Mouse (Mus musculus) forelimb bud, embryonic 11.5 days (tissue): ENCODE results near the gene Gstp1.
"Not testable (repeated sequence)": the region's sequence is repeated elsewhere in the genome, so short reads cannot be mapped to it uniquely, and the experiment has no call there.

Source experiments
- DNase-seq: peaks from one replicate; pipeline ENCODE4 v3.0.0-alpha.2; 2012; ENCODE audit warnings: low read depth, low spot score

The Gstp1 gene

GRCm38 (mm10) chr19:4060044-4060898 is 22.5 kb upstream of the Gstp1 start:
- not testable (repeated sequence) for DNase-seq

GRCm38 (mm10) chr19:4059069-4059740 is 21.4 kb upstream of the Gstp1 start, which contains the start of gene Gstp3:
Gstp3 (minus strand) TSS chr19:4059569.
- no peak for DNase-seq

- no peak for DNase-seq
These were observed 20.8 kb upstream of the Gstp1 start for GRCm38 (mm10) chr19:4058581-4058980.

GRCm38 (mm10) chr19:4057962-4058361 is 20.2 kb upstream of the Gstp1 start:
- DNase-seq = no peak

GRCm38 (mm10) chr19:4057389-4057788 is 19.6 kb upstream of the Gstp1 start:
- no peak for DNase-seq

- no peak for DNase-seq
These were observed 18.9 kb upstream of the Gstp1 start for GRCm38 (mm10) chr19:4056727-4057126.

DNA sequence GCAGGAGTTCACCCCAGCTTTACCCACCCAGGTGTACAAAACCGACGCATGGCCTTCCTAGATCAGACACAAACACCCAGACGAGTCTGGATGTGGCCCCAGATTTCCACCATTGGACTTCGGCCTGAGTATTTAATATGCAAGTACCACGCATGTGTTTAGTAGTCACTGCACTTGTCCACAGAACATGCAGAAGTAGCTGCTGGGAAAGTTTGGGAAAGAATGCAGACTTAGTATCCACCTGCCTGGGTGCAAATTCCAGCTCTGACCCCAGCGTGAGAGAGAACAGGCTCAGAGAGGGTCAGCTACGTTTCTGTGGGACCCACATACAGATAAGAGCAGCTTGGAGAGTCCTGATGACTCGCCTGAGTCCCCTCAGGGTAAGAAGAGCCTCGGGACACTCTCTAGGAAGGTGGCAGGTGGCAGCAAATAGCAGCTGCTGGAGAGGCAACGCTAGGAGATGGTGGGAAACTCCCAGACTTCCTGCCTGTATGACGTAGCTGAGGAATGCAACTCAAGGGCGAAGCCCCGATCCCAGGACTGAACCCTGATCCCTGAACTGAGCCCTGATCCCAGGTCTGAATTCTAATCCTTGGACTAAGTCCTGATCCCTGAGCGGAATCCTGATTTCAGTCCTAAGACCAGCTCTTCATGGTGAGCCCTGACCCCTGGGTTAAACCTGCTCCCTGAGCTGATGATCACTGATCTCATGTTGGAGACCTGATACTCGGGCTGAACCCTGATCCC is 18.3 kb upstream of the Gstp1 start:
- DNase-seq = no peak

- DNase-seq = no peak
These were observed 17.6 kb upstream of the Gstp1 start for GRCm38 (mm10) chr19:4055216-4055946.

DNA sequence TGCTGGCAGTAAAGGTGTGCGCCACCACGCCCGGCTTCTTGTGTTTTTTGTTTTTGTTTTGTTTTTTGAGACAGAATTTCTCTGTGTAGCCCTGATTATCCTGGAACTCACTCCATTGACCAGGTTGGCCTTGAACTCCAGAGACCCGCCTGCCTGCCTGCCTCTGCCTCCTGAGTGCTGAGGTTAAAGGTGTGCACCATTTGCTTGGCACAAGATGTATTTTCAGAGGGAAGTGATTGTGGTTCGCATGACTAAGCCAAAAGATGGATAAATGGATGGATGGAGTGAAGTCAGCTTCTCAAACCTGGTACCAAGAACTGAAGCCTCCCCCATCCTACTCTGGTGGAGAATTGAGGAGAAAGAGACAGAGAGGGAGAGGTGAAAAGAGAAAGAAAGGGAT is 16.8 kb upstream of the Gstp1 start:
- no peak for DNase-seq

GRCm38 (mm10) chr19:4052516-4053030 is 14.8 kb upstream of the Gstp1 start:
- DNase-seq = no peak

- DNase-seq = peak; percentile 67
These were observed 14.1 kb upstream of the Gstp1 start for GRCm38 (mm10) chr19:4051741-4052515.

DNA sequence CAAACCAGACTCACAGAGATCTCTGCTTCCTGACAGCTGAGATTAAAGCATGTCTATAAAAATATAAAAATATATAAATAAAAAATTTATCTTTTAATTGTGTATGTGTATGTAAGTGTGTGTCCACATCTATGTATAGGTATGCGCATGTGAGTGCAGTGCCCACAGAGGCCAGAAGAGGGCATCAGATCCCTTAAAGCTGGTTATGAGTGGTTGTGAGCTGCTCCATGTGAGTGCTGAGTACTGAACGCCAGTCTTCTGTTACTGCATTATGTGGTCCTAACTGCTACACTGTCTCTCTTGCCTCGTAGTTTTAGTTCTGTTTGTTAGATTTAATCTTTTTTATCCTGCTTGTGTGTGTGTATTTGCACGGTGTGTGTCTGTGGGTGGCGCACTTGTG is 13.2 kb upstream of the Gstp1 start:
- no peak for DNase-seq

DNA sequence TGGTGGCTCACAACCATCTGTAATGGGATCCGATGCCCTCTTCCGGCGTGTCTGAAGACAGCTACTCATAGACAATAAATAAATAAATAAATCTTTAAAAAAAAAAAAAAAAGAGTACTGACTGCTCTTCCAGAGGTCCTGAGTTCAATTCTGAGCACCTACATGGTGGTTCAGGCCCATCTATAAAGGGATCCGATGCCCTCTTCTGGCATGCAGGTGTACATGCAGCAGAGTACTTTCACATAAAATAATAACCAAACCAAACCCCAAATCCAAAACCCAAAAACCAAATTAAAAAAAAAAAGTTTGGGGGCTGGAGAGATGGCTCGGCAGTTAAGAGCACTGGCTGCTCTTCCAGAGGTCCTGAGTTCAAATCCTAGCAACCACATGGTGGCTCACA is 11.3 kb upstream of the Gstp1 start:
- not testable (repeated sequence) for DNase-seq

GRCm38 (mm10) chr19:4047859-4048258 is 10.1 kb upstream of the Gstp1 start:
- DNase-seq = peak; percentile 85

DNA sequence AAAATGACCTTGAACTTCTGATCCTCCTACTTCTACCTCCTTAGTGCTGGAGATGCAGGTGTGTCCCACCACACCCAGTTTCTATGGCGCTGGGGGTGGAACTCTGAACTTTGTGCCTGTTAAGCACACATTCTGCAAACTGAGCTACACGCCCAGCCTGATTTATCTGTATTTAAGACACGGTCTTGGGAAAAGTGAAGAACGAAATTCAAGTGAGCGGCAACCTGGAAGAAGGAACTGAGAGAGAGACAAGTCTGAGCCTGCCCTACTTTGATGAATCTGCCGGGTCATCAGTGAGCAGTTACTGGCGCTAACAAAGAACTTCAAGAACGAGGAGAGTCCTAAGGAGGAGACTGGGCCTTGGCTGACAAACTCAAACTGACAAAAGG is 9.1 kb upstream of the Gstp1 start:
- no peak for DNase-seq

DNA sequence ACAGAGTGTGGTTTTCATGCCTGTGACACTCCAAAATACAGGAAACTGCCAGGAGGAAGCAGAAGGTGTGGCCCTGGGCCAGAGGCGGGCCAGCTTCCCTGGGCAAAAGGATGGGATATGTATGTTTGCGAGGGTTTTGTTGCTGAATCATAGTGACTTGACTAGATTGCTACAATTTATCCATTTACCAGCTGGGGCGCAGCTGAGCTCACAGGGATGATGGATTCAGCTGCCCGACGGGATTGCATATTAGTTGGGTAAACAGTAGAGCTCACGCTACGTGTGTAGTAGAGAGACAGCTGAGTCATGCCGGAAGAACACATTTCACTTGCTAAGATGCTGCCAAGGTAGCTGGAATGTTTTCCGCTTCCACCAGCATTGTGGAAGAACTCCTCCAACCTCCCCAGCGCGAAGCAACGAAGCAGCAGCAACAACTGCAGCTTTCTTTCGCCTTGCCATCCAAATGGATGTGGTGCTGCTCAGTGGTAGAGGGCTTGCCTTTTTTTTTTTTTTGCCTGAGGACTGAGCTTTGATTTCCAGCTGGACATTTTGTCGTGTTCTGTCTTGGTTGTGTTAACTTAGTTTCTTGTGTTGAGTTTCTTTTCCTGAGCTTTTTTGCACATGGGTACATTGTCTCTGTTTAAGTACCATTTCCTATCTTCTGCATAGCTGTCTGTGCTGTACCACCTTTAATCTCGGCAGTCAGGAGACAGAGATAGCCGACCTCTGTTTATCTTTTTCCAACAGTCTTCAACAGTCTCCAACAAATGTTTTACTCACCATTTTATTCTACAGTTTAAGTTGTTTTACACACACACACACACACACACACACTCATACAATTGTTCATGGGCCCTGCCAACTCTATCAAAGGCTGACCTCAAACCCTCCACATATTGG is 8.4 kb upstream of the Gstp1 start, which contains the start of gene Gstp2:
Gene Gstp2, minus strand, starts transcription at position 58 of the 900 bp plus-strand sequence.
- DNase-seq = peak; percentile 47

GRCm38 (mm10) chr19:4044109-4044508 is 6.3 kb upstream of the Gstp1 start:
- not testable (repeated sequence) for DNase-seq

- no peak for DNase-seq
These were observed 4.3 kb upstream of the Gstp1 start for GRCm38 (mm10) chr19:4042124-4042523.

- DNase-seq = not testable (repeated sequence)
These were observed 3.7 kb upstream of the Gstp1 start for GRCm38 (mm10) chr19:4041500-4041899.
